Mouse (Mus musculus) lung, embryonic 15.5 days (tissue): ENCODE data around the gene Sidt2. TPM values are rescaled to one million over a fixed set of nuclear protein-coding genes. Genes with fewer than 3 reads are reported as not detected.

Experiments
- ATAC-seq: fragments of 200-750 bp; cut with Nextera tagmentation; 2 replicates; pipeline ENCODE4 v1.8.0; 2017; ENCODE audit warnings: moderate number of reproducible peaks, borderline replicate concordance; ENCODE audit not compliant: low FRiP score, low TSS enrichment; ENCODE audit errors: extremely low read depth
- H3K27ac ChIP-seq: fragments of 300-500 bp; sonication (generic); 2 replicates; pipeline ENCODE4 v1.5.1; 2015; ENCODE audit warnings: moderate library complexity, mild to moderate bottlenecking, inconsistent platforms
- H3K27me3 ChIP-seq: fragments of 300-500 bp; sonication (generic); 2 replicates; pipeline ENCODE4 v1.6.1; 2015; ENCODE audit warnings: inconsistent platforms
- H3K36me3 ChIP-seq: fragments of 300-500 bp; sonication (generic); 2 replicates; pipeline ENCODE4 v1.6.1; 2015; ENCODE audit warnings: inconsistent platforms
- H3K4me1 ChIP-seq: fragments of 300-500 bp; sonication (generic); 2 replicates; pipeline ENCODE4 v1.6.1; 2015; ENCODE audit warnings: inconsistent platforms
- H3K4me2 ChIP-seq: fragments of 300-500 bp; sonication (generic); 2 replicates; pipeline ENCODE4 v1.6.1; 2015; ENCODE audit warnings: inconsistent platforms, mild to moderate bottlenecking, moderate library complexity
- H3K4me3 ChIP-seq: fragments of 300-500 bp; sonication (generic); 2 replicates; pipeline ENCODE4 v1.5.1; 2015; ENCODE audit warnings: mild to moderate bottlenecking, inconsistent platforms
- H3K9ac ChIP-seq: fragments of 300-500 bp; sonication (generic); 2 replicates; pipeline ENCODE4 v1.6.1; 2015; ENCODE audit warnings: inconsistent platforms
- H3K9me3 ChIP-seq: fragments of 300-500 bp; sonication (generic); 2 replicates; pipeline ENCODE4 v1.6.1; 2016; ENCODE audit warnings: inconsistent platforms
- WGBS: fragments of 180-500 bp; shearing (Covaris S2); methylation state at CpG from one replicate; pipeline ENCODE4 v1.1.7; 2015; 5-methylcytosine and 5-hydroxymethylcytosine counted together
- polyA plus RNA-seq: library from polyadenylated mRNA; unstranded; fragments of >200 nt; fragmentation: Nextera tagmentation; extraction: Ambion mirVana; gene quantifications from 2 replicates; pipeline ENCODE4 v1.2.1, GENCODE M21; 2015

Sidt2 gene
- polyA plus RNA-seq, 1 experiment from 2014 or later = 36.9 TPM

GRCm38 (mm10) chr9:45932571-45933415 lies 22.3 kb downstream of the Sidt2 start:
- H3K9ac ChIP-seq = no peak overlapping the region
- no peak overlapping the region for H3K4me3 ChIP-seq
- no peak for ATAC-seq
- peaks cover 25% of the 10 kb centered on the region for H3K36me3 ChIP-seq
- H3K27ac ChIP-seq = peak overlapping the region; percentile 49
- WGBS = 56% methylated on average over 11 of the region's 11 CpGs
- H3K9me3 ChIP-seq = no peaks in the 10 kb centered on the region
- H3K4me1 ChIP-seq = peaks cover 28% of the 10 kb centered on the region
- no peaks in the 10 kb centered on the region for H3K27me3 ChIP-seq
- peak overlapping the region; percentile 26; the same call in 1 of the 2 replicates for H3K4me2 ChIP-seq

DNA sequence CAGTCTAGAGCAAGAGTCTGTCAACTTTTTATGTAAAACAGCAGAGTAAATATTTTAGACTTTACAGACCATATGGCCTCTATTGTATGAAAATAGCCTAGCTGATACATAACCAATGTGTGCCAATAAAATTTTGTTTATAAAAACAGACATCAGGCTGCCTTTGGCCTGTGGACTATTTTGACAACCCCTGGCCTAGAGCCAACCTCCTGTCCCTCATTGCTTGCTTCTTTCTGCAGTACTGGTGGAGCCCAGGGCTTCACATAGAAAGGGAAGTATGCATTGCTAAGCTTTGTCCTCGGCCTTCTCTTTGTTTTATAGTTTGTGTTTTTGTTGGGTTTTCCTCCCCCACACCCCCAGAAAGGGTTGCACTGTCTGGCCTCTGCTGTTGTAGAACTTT lies 23.1 kb downstream of the Sidt2 start:
- no peak overlapping the region for H3K9ac ChIP-seq
- peaks cover 33% of the 10 kb centered on the region for H3K36me3 ChIP-seq
- 37% methylated on average over 1 of the region's 1 CpGs for WGBS
- ATAC-seq = no peak
- H3K4me3 ChIP-seq = no peak overlapping the region
- H3K4me1 ChIP-seq = peaks cover 28% of the 10 kb centered on the region
- H3K4me2 ChIP-seq = no peak overlapping the region
- peak overlapping the region; percentile 49 for H3K27ac ChIP-seq
- no peaks in the 10 kb centered on the region for H3K9me3 ChIP-seq
- H3K27me3 ChIP-seq = no peaks in the 10 kb centered on the region

- H3K36me3 ChIP-seq = peaks cover 43% of the 10 kb centered on the region
- H3K9ac ChIP-seq = no peak overlapping the region
- no peak overlapping the region for H3K4me2 ChIP-seq
- H3K9me3 ChIP-seq = no peaks in the 10 kb centered on the region
- H3K4me1 ChIP-seq = peaks cover 12% of the 10 kb centered on the region
- H3K4me3 ChIP-seq = no peak overlapping the region
- H3K27ac ChIP-seq = no peak overlapping the region
- ATAC-seq = no peak
- 82% methylated on average over 5 of the region's 5 CpGs for WGBS
- H3K27me3 ChIP-seq = no peaks in the 10 kb centered on the region
Observed at GRCm38 (mm10) chr9:45929285-45929684, 25.8 kb downstream of the Sidt2 start.

- ATAC-seq = no peak
- peak overlapping the region; percentile 56 for H3K27ac ChIP-seq
- H3K27me3 ChIP-seq = no peaks in the 10 kb centered on the region
- peaks cover 48% of the 10 kb centered on the region for H3K36me3 ChIP-seq
- peaks cover 9% of the 10 kb centered on the region; the same call in 1 of the 2 replicates for H3K4me1 ChIP-seq
- no peaks in the 10 kb centered on the region for H3K9me3 ChIP-seq
- WGBS = 41% methylated on average over 1 of the region's 1 CpGs
- no peak overlapping the region for H3K4me2 ChIP-seq
- H3K9ac ChIP-seq = no peak overlapping the region
- no peak overlapping the region for H3K4me3 ChIP-seq
Observed at GRCm38 (mm10) chr9:45919895-45920294, 35.2 kb downstream of the Sidt2 start.

DNA sequence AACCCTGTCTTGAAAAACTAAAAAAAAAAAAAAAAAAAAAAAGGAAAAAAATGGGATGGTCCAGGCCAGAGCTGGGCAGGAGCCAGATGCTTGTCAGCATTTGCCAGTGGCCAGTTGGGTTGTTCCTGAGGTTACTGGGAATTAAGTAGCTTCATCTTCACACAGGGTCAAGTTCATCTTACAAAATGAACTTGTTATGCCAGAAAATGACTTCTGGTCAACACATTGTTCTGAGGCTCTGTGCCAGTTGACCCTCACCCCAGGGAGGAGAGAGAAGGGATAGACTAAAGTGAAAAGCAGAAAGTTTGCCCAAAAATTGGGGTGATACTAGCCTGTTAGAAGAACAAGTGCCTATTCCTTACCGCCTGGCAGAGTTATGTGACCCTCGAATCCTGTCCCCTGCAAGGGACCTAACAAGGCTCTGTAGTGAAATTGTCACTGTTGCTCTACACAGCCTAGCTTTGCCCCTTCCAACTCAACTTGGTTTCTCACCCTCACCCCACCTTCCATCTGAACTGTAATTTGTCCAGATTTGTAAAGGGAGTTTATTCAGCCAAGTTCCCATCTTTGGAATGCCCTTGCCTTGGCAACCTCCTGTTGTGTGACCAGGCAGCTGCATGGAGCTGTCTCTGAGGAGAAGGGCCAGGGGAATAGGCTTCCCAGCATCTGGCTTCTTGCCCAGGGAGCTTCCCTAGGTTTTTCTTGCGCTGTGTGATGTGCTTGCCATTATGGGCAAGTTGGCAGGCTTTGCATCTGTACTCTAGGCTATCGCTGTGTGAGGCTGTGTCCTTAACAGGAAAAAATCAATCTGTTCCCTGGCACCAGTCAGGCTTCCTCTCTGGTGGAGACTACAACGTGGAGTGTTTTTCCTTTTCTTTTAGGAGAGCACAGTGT lies 37.8 kb downstream of the Sidt2 start:
- Histone ChIP-seq H3K27ac (peak overlapping the region; percentile 45), H3K36me3 (peaks cover 60% of the 10 kb centered on the region), H3K9ac (no peak overlapping the region), H3K4me2 (no peak overlapping the region), H3K4me3 (no peak overlapping the region), H3K9me3 (no peaks in the 10 kb centered on the region), H3K27me3 (no peaks in the 10 kb centered on the region), H3K4me1 (peaks cover 9% of the 10 kb centered on the region; the same call in 1 of the 2 replicates)
- peak; percentile 60; the same call in 1 of the 2 replicates for ATAC-seq
- 73% methylated on average over 5 of the region's 5 CpGs for WGBS

DNA sequence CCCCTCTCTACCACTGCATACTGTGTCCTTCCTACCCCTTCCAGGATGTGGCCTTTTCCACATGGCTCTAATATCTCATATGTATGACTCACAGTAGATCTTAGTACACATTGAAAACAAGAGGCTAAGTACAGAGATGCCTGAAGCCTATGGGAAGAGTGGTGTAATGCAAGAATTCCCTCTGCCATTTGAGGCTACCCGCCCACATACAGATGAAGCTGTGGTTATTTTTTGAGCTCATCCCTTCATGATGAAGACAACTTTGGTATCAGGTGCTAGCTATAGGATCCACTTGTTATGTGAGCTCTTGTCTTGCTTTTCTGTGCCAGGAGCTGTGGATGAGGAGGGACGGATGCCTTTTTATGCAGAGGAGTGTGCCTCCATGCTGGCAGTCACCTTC lies 39.4 kb downstream of the Sidt2 start:
- no peak overlapping the region for H3K4me2 ChIP-seq
- no peak overlapping the region for H3K4me3 ChIP-seq
- no peak overlapping the region for H3K9ac ChIP-seq
- 84% methylated on average over 2 of the region's 2 CpGs for WGBS
- H3K36me3 ChIP-seq = peaks cover 72% of the 10 kb centered on the region
- no peak for ATAC-seq
- peaks cover 9% of the 10 kb centered on the region; the same call in 1 of the 2 replicates for H3K4me1 ChIP-seq
- no peak overlapping the region for H3K27ac ChIP-seq
- no peaks in the 10 kb centered on the region for H3K27me3 ChIP-seq
- H3K9me3 ChIP-seq = no peaks in the 10 kb centered on the region

DNA sequence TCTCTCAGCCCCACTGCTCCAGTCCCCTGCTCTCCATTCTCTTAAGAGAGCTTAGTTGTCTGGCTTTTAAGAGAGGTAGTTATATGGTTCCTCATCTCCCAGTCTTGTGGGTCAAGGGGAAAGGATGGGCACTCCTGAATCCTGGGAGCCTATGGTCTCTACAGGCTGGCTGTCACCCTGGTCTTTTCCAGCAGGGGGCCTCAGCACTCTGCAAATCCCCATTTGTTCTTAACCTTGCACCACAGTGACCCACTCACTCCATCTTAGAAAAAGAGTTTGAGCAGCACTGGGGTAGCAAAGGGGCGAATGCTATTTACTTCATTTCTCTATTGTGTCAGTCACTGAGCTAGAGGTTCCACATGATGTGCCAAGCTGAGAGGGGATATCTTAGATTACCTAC lies 43.4 kb downstream of the Sidt2 start:
- H3K4me3 ChIP-seq = no peak overlapping the region
- no peak overlapping the region for H3K9ac ChIP-seq
- no peaks in the 10 kb centered on the region for H3K9me3 ChIP-seq
- no peaks in the 10 kb centered on the region for H3K27me3 ChIP-seq
- 50% methylated on average over 1 of the region's 1 CpGs for WGBS
- peaks cover 9% of the 10 kb centered on the region for H3K4me1 ChIP-seq
- no peak overlapping the region for H3K4me2 ChIP-seq
- no peak overlapping the region for H3K27ac ChIP-seq
- peaks cover 69% of the 10 kb centered on the region for H3K36me3 ChIP-seq
- no peak for ATAC-seq

- WGBS = 84% methylated on average over 3 of the region's 3 CpGs
Observed at GRCm38 (mm10) chr9:45910995-45911394, 44.1 kb downstream of the Sidt2 start.

GRCm38 (mm10) chr9:45907078-45907428 lies 48.0 kb downstream of the Sidt2 start:
- peak; percentile 35; the same call in 1 of the 2 replicates for ATAC-seq
- peak overlapping the region; percentile 77 for H3K9ac ChIP-seq
- H3K4me2 ChIP-seq = peak overlapping the region; percentile 67

More at GRCm38 (mm10) chr9:45910995-45911394, 44.1 kb downstream of the Sidt2 start:
- peaks cover 64% of the 10 kb centered on the region for H3K36me3 ChIP-seq
- no peaks in the 10 kb centered on the region for H3K27me3 ChIP-seq
- no peaks in the 10 kb centered on the region for H3K9me3 ChIP-seq
- no peak overlapping the region for H3K4me2 ChIP-seq
- no peak overlapping the region for H3K4me3 ChIP-seq
- H3K4me1 ChIP-seq = peaks cover 9% of the 10 kb centered on the region
- H3K27ac ChIP-seq = no peak overlapping the region
- H3K9ac ChIP-seq = no peak overlapping the region
- no peak for ATAC-seq

DNA sequence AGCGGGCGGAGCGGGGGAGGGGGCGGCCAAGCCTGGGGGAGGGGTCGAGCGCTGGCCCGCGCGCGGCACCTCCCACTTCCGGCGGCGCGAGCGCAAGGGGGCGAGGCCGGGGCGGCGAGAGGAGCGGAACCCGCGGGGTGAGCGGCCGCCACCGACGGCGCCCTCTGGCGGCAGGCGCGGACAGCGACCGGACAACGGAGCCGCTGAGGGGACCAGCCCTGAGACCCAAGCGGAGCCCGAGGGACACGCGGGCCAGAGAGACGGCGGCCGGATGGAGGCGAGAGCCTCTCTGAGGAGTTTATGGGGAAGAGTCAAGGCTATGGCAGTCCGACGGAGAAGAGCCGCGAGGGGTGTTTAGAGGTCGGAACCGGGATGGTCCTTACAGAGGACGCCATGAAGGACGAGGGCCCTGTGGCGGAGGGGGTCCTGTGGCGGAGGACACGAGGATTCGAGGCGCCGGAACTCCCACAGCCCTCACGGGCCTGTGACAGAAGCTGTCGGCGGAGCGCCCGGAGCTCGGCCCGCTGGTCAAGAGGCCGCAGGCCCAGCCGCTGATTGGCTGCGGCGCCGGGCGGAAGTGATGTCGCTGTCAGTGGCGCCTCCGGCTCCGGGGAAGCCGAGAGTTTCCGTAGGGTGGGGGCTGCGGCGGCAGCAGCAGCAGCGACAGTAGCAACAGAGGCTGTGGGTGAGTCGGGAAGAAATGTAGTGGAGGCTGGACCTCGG lies 48.5 kb downstream of the Sidt2 start, which contains the start of the genes Pcsk7 and Rnf214:
Pcsk7 (plus strand) TSS at position 143 of the 723 bp plus-strand sequence.
Rnf214 (minus strand) TSS at position 557 of the 723 bp plus-strand sequence.
- peaks cover 42% of the 10 kb centered on the region for H3K36me3 ChIP-seq
- H3K9me3 ChIP-seq = no peaks in the 10 kb centered on the region
- H3K9ac ChIP-seq = peak within 1 kb of the TSS; percentile 77
- H3K27me3 ChIP-seq = no peaks in the 10 kb centered on the region
- peak within 1 kb of the TSS; percentile 77 for H3K4me3 ChIP-seq
- H3K4me2 ChIP-seq = peak within 1 kb of the TSS; percentile 67
- WGBS = 0% methylated on average over 68 of the region's 80 CpGs
- peak; percentile 91 for ATAC-seq
- H3K4me1 ChIP-seq = peaks cover 21% of the 10 kb centered on the region
- H3K27ac ChIP-seq = peak within 1 kb of the TSS; percentile 93

More at GRCm38 (mm10) chr9:45907078-45907428, 48.0 kb downstream of the Sidt2 start:
- H3K4me3 ChIP-seq = peak overlapping the region; percentile 77
- H3K4me1 ChIP-seq = peaks cover 21% of the 10 kb centered on the region
- H3K36me3 ChIP-seq = peaks cover 43% of the 10 kb centered on the region
- 0% methylated on average over 19 of the region's 19 CpGs for WGBS
- H3K27me3 ChIP-seq = no peaks in the 10 kb centered on the region
- peak overlapping the region; percentile 93 for H3K27ac ChIP-seq
- H3K9me3 ChIP-seq = no peaks in the 10 kb centered on the region

DNA sequence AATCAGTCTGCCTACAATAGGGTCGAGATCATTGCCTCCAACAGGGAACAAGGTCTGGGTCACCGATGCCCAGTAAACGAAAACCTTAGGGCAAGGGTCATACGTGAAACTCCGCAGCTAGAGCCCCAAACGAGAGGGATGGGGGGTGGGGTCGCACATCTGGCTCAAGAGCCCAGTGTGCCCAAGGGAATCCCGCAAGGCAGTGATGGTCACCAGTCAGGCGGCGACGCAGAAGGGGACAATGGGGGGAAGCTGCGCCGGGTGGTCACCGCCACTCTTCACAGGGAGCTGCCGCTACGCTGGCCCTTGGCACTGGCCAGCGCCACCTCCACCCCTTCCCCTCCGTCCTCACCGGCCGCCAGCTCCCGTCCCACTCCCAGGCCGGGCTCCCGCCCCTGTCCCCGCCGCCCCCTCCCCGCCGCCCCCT lies 49.2 kb downstream of the Sidt2 start:
- H3K27ac ChIP-seq = peak overlapping the region; percentile 93
- H3K27me3 ChIP-seq = no peaks in the 10 kb centered on the region
- H3K4me3 ChIP-seq = peak overlapping the region; percentile 77
- ATAC-seq = peak; percentile 70
- WGBS = under 1% methylated on average over 23 of the region's 27 CpGs
- H3K4me1 ChIP-seq = peaks cover 21% of the 10 kb centered on the region
- no peaks in the 10 kb centered on the region for H3K9me3 ChIP-seq
- H3K9ac ChIP-seq = peak overlapping the region; percentile 77
- peak overlapping the region; percentile 67 for H3K4me2 ChIP-seq
- H3K36me3 ChIP-seq = peaks cover 35% of the 10 kb centered on the region
